Mouse (Mus musculus) neural tube, embryonic 14.5 days (tissue): ENCODE measurements around the gene Nlrx1. TPM values are rescaled to one million over a fixed set of nuclear protein-coding genes. Genes with fewer than 3 reads are reported as not detected.

Experiments used
- ATAC-seq: fragments of 200-750 bp; cut with Nextera tagmentation; 2 replicates; pipeline ENCODE4 v1.8.0; 2017; ENCODE audit warnings: low read depth, mild to moderate bottlenecking, moderate TSS enrichment, moderate library complexity
- H3K27ac ChIP-seq: fragments of 300-500 bp; sonication (generic); 2 replicates; pipeline ENCODE4 v1.5.1; 2014; ENCODE audit warnings: low read depth, mild to moderate bottlenecking, control low read depth, low read length, moderate library complexity, mixed read lengths
- H3K27me3 ChIP-seq: fragments of 300-500 bp; sonication (generic); 2 replicates; pipeline ENCODE4 v1.6.1; 2014; ENCODE audit warnings: low read length; ENCODE audit not compliant: control insufficient read depth, insufficient read depth
- H3K36me3 ChIP-seq: fragments of 300-500 bp; sonication (generic); 2 replicates; pipeline ENCODE4 v1.6.1; 2014; ENCODE audit warnings: low read length, mixed read lengths; ENCODE audit not compliant: control insufficient read depth, insufficient read depth
- H3K4me1 ChIP-seq: fragments of 300-500 bp; sonication (generic); 2 replicates; pipeline ENCODE4 v1.6.1; 2014; ENCODE audit warnings: low read length; ENCODE audit not compliant: control insufficient read depth, insufficient read depth
- H3K4me2 ChIP-seq: fragments of 300-500 bp; sonication (generic); 2 replicates; pipeline ENCODE4 v1.6.1; 2014; ENCODE audit warnings: mild to moderate bottlenecking, low read depth, low read length, control low read depth
- H3K4me3 ChIP-seq: fragments of 300-500 bp; sonication (generic); 2 replicates; pipeline ENCODE4 v1.5.1; 2014; ENCODE audit warnings: low read depth, low read length, control low read depth, mixed read lengths
- H3K9ac ChIP-seq: fragments of 300-500 bp; sonication (generic); replicated peaks from 2 replicates; pipeline ENCODE4 v1.6.1; 2014; ENCODE audit warnings: low read depth, mild to moderate bottlenecking, control low read depth, low read length, mixed read lengths
- H3K9me3 ChIP-seq: fragments of 300-500 bp; sonication (generic); 2 replicates; pipeline ENCODE4 v1.6.1; 2016; ENCODE audit warnings: low read length; ENCODE audit not compliant: control insufficient read depth
- WGBS: fragments of 180-500 bp; shearing (Covaris S2); extraction: QIAGEN DNeasy Blood & Tissue Kit; methylation state at CpG from one replicate; pipeline ENCODE4 v1.1.7; 2014; 5-methylcytosine and 5-hydroxymethylcytosine counted together
- polyA plus RNA-seq: library from polyadenylated mRNA; unstranded; fragments of >200 nt; fragmentation: Nextera tagmentation; extraction: Ambion mirVana; gene quantifications from 2 replicates; pipeline ENCODE4 v1.2.1, GENCODE M21; 2014

Nlrx1 gene
- polyA plus RNA-seq, 1 experiment from 2014 or later: 3.7 TPM

DNA sequence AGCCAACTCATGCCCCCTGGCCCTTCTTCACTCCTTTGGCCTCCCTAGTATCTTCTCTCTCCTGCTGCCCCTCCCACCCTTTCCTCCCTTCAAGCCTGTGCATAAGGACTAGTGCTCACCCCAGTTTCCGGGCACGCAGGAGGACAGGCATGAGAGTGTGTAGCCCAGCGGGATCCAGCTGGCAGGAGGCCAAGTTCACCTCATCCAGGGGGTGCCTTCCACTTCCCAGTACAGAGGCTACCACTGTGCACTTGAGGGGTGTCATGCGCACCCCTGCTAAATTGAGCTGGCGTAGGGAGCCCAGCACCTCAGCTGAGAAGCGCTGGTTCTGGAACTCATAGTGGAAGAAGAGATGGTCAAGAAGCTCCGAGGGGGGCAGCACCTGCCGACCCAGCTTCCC is 12.2 kb downstream of the Nlrx1 start:
- no peak for ATAC-seq
- Histone ChIP-seq H3K27ac (no peak overlapping the region), H3K36me3 (no peaks in the 10 kb centered on the region), H3K4me2 (no peak overlapping the region), H3K9ac (no peak overlapping the region), H3K4me3 (no peak overlapping the region), H3K9me3 (no peaks in the 10 kb centered on the region), H3K27me3 (no peaks in the 10 kb centered on the region), H3K4me1 (peaks cover 20% of the 10 kb centered on the region)
- WGBS: 76% methylated on average over 8 of the region's 8 CpGs

DNA sequence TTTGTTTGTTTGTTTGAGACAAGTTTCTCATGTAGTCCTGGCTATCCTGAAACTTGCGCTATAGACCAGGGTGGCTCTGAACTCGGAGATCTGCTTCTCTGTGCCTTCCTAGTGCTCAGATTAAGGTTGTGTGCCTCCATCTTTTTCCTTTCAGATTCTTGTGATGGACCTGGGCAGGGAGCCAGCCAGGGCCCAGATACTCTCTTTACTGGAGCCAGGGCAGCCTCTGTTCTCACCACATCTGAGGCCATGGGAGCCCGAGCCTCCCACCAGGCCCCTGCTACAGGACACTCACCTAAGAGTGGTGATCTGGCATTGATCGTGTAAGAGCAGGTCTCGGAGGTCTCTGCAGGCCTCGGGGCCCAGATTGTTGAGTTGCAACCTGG is 13.3 kb downstream of the Nlrx1 start:
- peak overlapping the region; percentile 40; the same call in 1 of the 2 replicates for H3K27ac ChIP-seq
- ATAC-seq: 0 out of 2 replicates have a peak, but pooled peaks have one; percentile 26
- 54% methylated on average over 6 of the region's 6 CpGs for WGBS
- H3K4me3 ChIP-seq: no peak overlapping the region
- peaks cover 20% of the 10 kb centered on the region for H3K4me1 ChIP-seq
- no peak overlapping the region for H3K9ac ChIP-seq
- no peaks in the 10 kb centered on the region for H3K36me3 ChIP-seq
- no peaks in the 10 kb centered on the region for H3K9me3 ChIP-seq
- no peaks in the 10 kb centered on the region for H3K27me3 ChIP-seq
- no peak overlapping the region for H3K4me2 ChIP-seq

DNA sequence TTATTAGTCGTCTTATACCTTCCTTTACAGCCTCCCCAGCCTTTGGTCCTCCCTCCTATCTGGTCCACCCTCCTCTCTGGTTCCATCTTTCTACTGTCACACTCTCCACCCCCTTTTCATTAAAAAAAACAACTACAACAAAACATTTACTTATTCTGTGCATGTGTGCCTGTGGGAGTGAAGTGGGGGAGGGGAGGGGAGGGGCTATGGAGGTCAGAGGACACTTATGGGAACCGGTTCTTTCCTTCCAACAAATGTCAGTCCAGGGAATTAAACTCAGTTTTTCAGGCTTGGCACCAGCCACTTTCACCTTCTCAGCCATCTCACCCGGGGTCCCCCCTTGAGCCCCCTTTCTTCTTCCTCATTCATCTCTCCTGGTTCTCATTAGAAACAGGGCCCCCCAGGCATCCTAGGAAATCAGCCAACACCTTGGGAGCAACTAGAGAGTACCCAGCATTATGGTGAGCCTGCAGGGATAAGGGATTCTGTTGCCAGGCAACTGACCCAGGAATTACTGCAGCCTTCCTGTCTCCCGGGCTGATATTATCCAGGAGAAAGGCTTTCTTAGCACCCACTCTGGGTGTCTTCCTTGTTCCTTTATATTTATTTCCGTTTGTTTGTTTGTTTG is 13.8 kb downstream of the Nlrx1 start:
- peaks cover 20% of the 10 kb centered on the region for H3K4me1 ChIP-seq
- H3K9ac ChIP-seq: no peak overlapping the region
- H3K4me2 ChIP-seq: no peak overlapping the region
- no peak; the same call in none of the 2 replicates for ATAC-seq
- peak overlapping the region; percentile 40; the same call in 1 of the 2 replicates for H3K27ac ChIP-seq
- no peak overlapping the region for H3K4me3 ChIP-seq
- no peaks in the 10 kb centered on the region for H3K9me3 ChIP-seq
- 3% methylated on average over 5 of the region's 5 CpGs for WGBS
- H3K36me3 ChIP-seq: no peaks in the 10 kb centered on the region
- no peaks in the 10 kb centered on the region for H3K27me3 ChIP-seq

DNA sequence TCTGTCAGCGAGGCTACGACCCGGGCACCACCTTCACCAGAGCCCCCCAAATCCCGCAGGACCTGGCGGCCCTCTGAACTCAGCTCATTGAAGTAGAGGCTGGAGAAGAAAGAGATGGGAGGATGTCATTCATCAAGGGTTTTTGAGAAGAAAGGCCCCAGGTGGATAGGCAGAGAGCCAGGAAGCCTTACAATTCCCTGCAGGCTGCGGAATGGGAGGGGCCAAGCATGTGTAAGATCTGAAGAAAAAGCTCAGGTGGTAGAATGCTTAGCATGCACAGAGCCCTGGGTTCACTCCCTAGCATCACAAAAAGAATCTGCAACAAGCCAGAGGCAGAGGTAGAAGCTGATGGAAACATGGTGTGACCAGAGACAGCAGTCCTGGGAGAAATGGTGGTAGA is 15.0 kb downstream of the Nlrx1 start:
- Histone ChIP-seq H3K4me3 (no peak overlapping the region), H3K9me3 (no peaks in the 10 kb centered on the region), H3K36me3 (no peaks in the 10 kb centered on the region), H3K27ac (no peak overlapping the region), H3K4me1 (peaks cover 20% of the 10 kb centered on the region), H3K4me2 (no peak overlapping the region), H3K9ac (no peak overlapping the region), H3K27me3 (no peaks in the 10 kb centered on the region)
- ATAC-seq: no peak
- 77% methylated on average over 6 of the region's 6 CpGs for WGBS

DNA sequence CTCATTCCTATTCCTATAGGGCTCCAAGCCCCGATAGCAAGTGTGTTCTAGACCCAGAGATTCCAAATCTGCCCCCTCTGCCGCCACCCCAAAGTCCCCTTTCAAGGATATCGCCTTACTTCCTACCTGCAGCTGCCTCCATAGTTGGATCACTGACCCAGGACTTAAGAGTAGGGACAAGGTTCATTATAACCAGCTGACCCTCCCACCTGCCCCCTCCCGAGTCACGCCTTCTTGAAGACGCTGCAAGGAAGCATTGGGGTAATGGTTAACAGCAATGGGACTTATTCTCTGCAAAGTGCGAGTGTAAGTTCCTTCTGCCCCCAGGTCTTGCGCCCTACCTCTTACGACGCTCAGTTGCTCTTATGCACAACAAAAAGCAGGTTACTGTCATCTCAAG is 17.1 kb downstream of the Nlrx1 start, which contains the start of gene Pdzd3:
Pdzd3 (minus strand) TSS at position 158 of the 400 bp plus-strand sequence.
- Histone ChIP-seq H3K4me1 (peaks cover 20% of the 10 kb centered on the region), H3K4me3 (no peak within 1 kb of the TSS), H3K4me2 (no peak within 1 kb of the TSS), H3K27me3 (no peaks in the 10 kb centered on the region), H3K9me3 (no peaks in the 10 kb centered on the region), H3K36me3 (no peaks in the 10 kb centered on the region), H3K27ac (no peak within 1 kb of the TSS), H3K9ac (no peak within 1 kb of the TSS)
- no peak for ATAC-seq
- WGBS: 84% methylated on average over 10 of the region's 10 CpGs

DNA sequence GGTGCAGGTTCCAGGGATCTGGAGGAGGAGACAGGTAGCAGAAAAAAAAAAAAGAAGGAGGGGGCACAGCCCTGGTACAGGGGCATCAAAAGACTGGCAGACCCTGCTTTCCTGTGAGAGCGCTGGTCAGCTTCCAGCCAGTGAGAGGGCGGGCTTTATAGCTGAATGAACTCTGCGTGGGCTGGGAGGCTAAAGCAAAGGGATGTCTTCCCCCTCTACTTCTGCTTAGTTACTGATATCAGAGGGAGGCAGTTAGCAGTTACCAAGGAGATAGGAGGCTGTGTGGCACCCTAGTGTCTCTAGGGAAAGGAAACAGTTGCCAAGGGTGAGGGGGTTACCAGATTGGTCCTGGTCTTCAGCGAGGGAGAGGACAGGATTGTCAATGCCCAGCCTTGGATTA is 18.0 kb downstream of the Nlrx1 start:
- H3K9ac ChIP-seq: no peak overlapping the region
- H3K4me3 ChIP-seq: no peak overlapping the region
- 35% methylated on average over 4 of the region's 4 CpGs for WGBS
- no peak overlapping the region for H3K4me2 ChIP-seq
- peaks cover 16% of the 10 kb centered on the region for H3K4me1 ChIP-seq
- peak; percentile 33; the same call in 1 of the 2 replicates for ATAC-seq
- H3K36me3 ChIP-seq: no peaks in the 10 kb centered on the region
- no peak overlapping the region for H3K27ac ChIP-seq
- no peaks in the 10 kb centered on the region for H3K9me3 ChIP-seq
- no peaks in the 10 kb centered on the region for H3K27me3 ChIP-seq

DNA sequence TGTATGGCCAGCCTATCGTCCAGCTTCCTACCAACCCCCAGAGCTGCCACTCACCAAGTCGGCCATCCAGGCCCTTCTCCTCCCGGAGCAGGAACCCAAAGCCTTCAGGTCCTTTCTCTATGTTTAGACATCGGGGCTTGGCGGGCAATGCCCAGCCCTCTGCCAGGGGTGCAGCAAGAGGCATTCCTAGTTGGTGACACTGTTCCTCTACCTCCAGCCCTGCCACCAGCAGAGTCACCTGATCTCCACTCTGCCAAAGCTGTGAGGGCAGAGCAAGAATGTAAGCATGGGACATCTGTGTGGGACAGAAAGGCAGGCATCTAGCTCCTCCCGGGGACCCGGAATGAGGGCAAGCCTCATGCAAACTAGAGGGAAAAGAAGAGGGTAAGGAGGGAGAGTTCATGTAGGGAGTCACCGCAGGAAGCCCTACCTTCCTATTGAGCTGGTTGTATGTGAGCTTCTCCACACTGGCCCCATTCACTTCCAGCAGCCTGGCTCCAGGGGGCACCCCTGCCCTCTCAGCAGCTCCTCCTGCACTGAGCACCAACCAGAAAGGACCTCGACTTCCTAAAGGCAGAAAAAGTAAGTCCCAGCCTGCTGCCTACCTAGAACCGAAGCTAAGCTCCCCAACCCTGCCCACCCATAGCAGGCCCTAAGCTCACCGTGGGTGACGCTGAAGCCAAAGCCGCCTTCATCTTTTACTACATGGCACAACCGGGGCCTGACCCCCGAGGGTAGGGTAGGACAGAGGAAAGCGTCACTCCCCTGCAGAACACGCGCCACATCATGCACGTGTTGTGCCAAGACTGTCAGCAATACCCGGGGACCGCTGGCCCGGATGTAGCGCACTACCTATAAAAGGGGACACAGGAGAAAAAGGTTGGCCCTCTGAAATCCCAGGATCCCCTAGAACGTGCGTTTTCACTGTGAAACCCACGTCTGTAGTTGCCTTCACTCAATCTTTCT is 18.9 kb downstream of the Nlrx1 start:
- Histone ChIP-seq H3K9ac (no peak overlapping the region), H3K4me3 (no peak overlapping the region), H3K9me3 (no peaks in the 10 kb centered on the region), H3K4me2 (no peak overlapping the region), H3K36me3 (no peaks in the 10 kb centered on the region), H3K27ac (peak overlapping the region; percentile 12; the same call in 1 of the 2 replicates), H3K27me3 (no peaks in the 10 kb centered on the region), H3K4me1 (peaks cover 10% of the 10 kb centered on the region)
- WGBS: 55% methylated on average over 26 of the region's 26 CpGs
- 0 out of 2 replicates have a peak, but pooled peaks have one; percentile 57 for ATAC-seq

DNA sequence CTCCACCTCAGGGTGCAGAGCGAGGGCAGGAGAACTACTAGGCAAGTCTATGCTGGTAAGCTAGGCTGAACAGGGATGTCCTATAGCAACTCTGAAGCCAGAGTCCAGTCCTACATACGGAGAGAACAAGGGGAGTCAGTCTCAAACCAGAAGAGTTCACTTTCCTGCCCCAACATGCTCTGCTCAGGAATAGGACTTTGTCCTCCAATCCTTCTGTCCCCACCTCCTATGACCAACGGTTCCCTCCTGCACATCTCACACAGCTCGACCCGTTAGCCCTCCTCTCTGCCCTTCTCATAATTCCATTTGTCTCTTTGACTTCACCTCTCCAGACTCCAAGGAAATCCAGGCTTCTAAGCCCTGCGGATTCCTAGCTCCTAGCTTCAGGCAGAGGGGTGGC is 20.5 kb downstream of the Nlrx1 start:
- ATAC-seq: no peak
- H3K9ac ChIP-seq: no peak overlapping the region
- H3K27ac ChIP-seq: no peak overlapping the region
- H3K9me3 ChIP-seq: no peaks in the 10 kb centered on the region
- H3K4me1 ChIP-seq: no peaks in the 10 kb centered on the region
- H3K4me3 ChIP-seq: no peak overlapping the region
- no peaks in the 10 kb centered on the region for H3K36me3 ChIP-seq
- no peaks in the 10 kb centered on the region for H3K27me3 ChIP-seq
- WGBS: 90% methylated on average over 6 of the region's 6 CpGs
- no peak overlapping the region for H3K4me2 ChIP-seq

DNA sequence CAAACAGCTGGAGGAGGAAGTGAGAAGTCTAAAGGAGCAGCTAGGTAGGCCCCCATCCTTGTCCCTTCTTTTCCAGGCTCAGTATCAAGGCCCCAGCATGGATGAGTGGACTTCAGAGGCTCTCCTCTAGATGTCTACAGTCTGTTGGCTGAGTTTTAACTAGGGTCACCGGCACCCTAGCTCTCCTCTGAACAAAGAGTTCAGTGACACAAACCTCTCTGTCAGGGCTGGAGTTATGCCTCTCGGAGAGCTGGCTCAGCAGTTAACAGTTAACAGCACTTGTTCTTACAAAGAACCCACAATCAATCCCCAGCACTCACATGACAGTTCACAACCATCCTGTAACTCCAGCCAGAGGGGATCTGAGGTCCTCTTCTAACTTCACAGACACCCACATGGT is 24.8 kb downstream of the Nlrx1 start:
- Histone ChIP-seq H3K4me1 (no peaks in the 10 kb centered on the region), H3K4me2 (no peak overlapping the region), H3K27me3 (no peaks in the 10 kb centered on the region), H3K4me3 (no peak overlapping the region), H3K9me3 (no peaks in the 10 kb centered on the region), H3K27ac (no peak overlapping the region), H3K9ac (no peak overlapping the region), H3K36me3 (no peaks in the 10 kb centered on the region)
- ATAC-seq: no peak
- WGBS: 35% methylated on average over 2 of the region's 2 CpGs
